Mouse (Mus musculus) E14TG2a.4 (cell line): Measurements from ENCODE around the gene Ajap1.

Experiments
- CTCF ChIP-seq: conservative IDR thresholded peaks from 2 replicates; pipeline ENCODE4 v1.5.1; 2014; ENCODE audit warnings: low read length
- POU5F1 ChIP-seq: IDR thresholded peaks from 2 replicates; pipeline ENCODE4 v1.6.1; 2014; ENCODE audit warnings: low read length, borderline replicate concordance

DNA sequence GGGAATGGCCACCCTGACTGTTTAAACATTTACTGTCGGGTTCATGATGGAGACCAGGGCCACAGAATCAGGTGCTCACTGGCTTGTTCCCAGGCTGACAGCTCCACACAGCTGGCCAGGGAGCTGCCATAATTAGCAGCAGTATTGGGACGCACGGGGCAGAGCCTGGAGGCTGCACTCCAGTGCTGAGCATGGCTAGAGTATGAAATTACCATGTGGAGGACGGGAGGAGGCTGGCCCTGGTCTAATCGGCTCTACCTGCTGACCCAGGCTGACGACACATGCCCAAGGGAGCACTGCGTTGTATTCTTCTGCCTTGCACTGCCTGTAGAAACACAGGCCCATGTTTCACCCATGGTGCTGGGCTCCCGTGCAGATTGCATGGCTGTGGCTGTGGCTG, 6.5 kb upstream of the Ajap1 start:
- TF ChIP-seq CTCF (no peak), POU5F1 (no peak)
